Mouse (Mus musculus): ENCODE results near the gene Atp2a1. TPM values are rescaled to one million over a fixed set of nuclear protein-coding genes. Genes with fewer than 3 reads are reported as not detected.

Gene Atp2a1
- polyA plus RNA-seq, 1 experiment = 5.2 TPM

GRCm38 (mm10) chr7:126399548-126399947 lies 63.4 kb downstream of the Atp2a1 start:
- TF ChIP-seq CTCF (IDR thresholded peaks at IDR 0.05; ENCODE audit: borderline replicate concordance, control insufficient read depth, extremely low read depth, insufficient read depth, low read length, poor library complexity) = peak; percentile 69; the same call in 1 of the 2 replicates
- TF ChIP-seq POLR2A (IDR thresholded peaks at IDR 0.05; ENCODE audit: control insufficient read depth, extremely low read depth, insufficient read depth, low read length, poor library complexity) = no peak
- Histone ChIP-seq H3K4me1 (replicated peaks; ENCODE audit: control insufficient read depth, insufficient read depth, low read length) (peaks cover 4% of the 10 kb centered on the region), H3K27me3 (ENCODE audit: control insufficient read depth, insufficient read depth, low read length) (no peaks in the 10 kb centered on the region), H3K4me3 (ENCODE audit: control insufficient read depth, insufficient read depth, low read length) (no peak overlapping the region), H3K36me3 (ENCODE audit: control insufficient read depth, insufficient read depth, low read length) (no peaks in the 10 kb centered on the region), H3K27ac (ENCODE audit: control insufficient read depth, insufficient read depth, low read length) (no peak overlapping the region)
- DNase-seq = peak; percentile 88
- 5% methylated on average over 5 of the region's 5 CpGs for WGBS

- Histone ChIP-seq H3K27me3 (ENCODE audit: control insufficient read depth, insufficient read depth, low read length) (no peaks in the 10 kb centered on the region), H3K4me3 (ENCODE audit: control insufficient read depth, insufficient read depth, low read length) (no peak overlapping the region), H3K27ac (ENCODE audit: control insufficient read depth, insufficient read depth, low read length) (no peak overlapping the region), H3K36me3 (ENCODE audit: control insufficient read depth, insufficient read depth, low read length) (no peaks in the 10 kb centered on the region), H3K4me1 (replicated peaks; ENCODE audit: control insufficient read depth, insufficient read depth, low read length) (peaks cover 4% of the 10 kb centered on the region)
- no peak for DNase-seq
- TF ChIP-seq CTCF (IDR thresholded peaks at IDR 0.05; ENCODE audit: borderline replicate concordance, control insufficient read depth, extremely low read depth, insufficient read depth, low read length, poor library complexity) (no peak), POLR2A (IDR thresholded peaks at IDR 0.05; ENCODE audit: control insufficient read depth, extremely low read depth, insufficient read depth, low read length, poor library complexity) (no peak)
- 92% methylated on average over 4 of the region's 4 CpGs for WGBS
Observed at GRCm38 (mm10) chr7:126397822-126398221, 65.1 kb downstream of the Atp2a1 start.

GRCm38 (mm10) chr7:126397221-126397620 lies 65.7 kb downstream of the Atp2a1 start:
- Histone ChIP-seq H3K4me1 (replicated peaks; ENCODE audit: control insufficient read depth, insufficient read depth, low read length) (peaks cover 4% of the 10 kb centered on the region), H3K4me3 (ENCODE audit: control insufficient read depth, insufficient read depth, low read length) (no peak overlapping the region), H3K36me3 (ENCODE audit: control insufficient read depth, insufficient read depth, low read length) (no peaks in the 10 kb centered on the region), H3K27ac (ENCODE audit: control insufficient read depth, insufficient read depth, low read length) (no peak overlapping the region), H3K27me3 (ENCODE audit: control insufficient read depth, insufficient read depth, low read length) (no peaks in the 10 kb centered on the region)
- no peak for DNase-seq
- TF ChIP-seq POLR2A (IDR thresholded peaks at IDR 0.05; ENCODE audit: control insufficient read depth, extremely low read depth, insufficient read depth, low read length, poor library complexity) (no peak), CTCF (IDR thresholded peaks at IDR 0.05; ENCODE audit: borderline replicate concordance, control insufficient read depth, extremely low read depth, insufficient read depth, low read length, poor library complexity) (no peak)
- 82% methylated on average over 6 of the region's 6 CpGs for WGBS

- Histone ChIP-seq H3K4me3 (ENCODE audit: control insufficient read depth, insufficient read depth, low read length) (peak within 1 kb of the TSS; percentile 95), H3K27me3 (ENCODE audit: control insufficient read depth, insufficient read depth, low read length) (no peaks in the 10 kb centered on the region), H3K4me1 (replicated peaks; ENCODE audit: control insufficient read depth, insufficient read depth, low read length) (peaks cover 4% of the 10 kb centered on the region), H3K36me3 (ENCODE audit: control insufficient read depth, insufficient read depth, low read length) (no peaks in the 10 kb centered on the region), H3K27ac (ENCODE audit: control insufficient read depth, insufficient read depth, low read length) (no peak within 1 kb of the TSS)
- DNase-seq = peak; percentile 94
- TF ChIP-seq CTCF (IDR thresholded peaks at IDR 0.05; ENCODE audit: borderline replicate concordance, control insufficient read depth, extremely low read depth, insufficient read depth, low read length, poor library complexity) (no peak), POLR2A (IDR thresholded peaks at IDR 0.05; ENCODE audit: control insufficient read depth, extremely low read depth, insufficient read depth, low read length, poor library complexity) (0 out of 2 replicates have a peak, but pooled peaks have one; percentile 20)
- WGBS = under 1% methylated on average over 59 of the region's 59 CpGs
Observed at GRCm38 (mm10) chr7:126396298-126397119, 66.4 kb downstream of the Atp2a1 start, which contains the start of gene Nfatc2ip. Gene Nfatc2ip (minus strand): TSS chr7:126396737.

Other genes starting within 250 kb of the Atp2a1 start
- 78.1 and 82.0 TPM in 2 replicates for gene Sbk1, start 190.5 kb downstream of the Atp2a1 start, polyA plus RNA-seq (2012; rRNA removed)
- gene Lat, start 93.5 kb downstream of the Atp2a1 start, polyA plus RNA-seq (2012; rRNA removed) = 2,604 and 2,615 TPM in 2 replicates
- gene Spns1, start 85.7 kb downstream of the Atp2a1 start, polyA plus RNA-seq (2012; rRNA removed) = 457 and 489 TPM in 2 replicates
- gene Nfatc2ip, start 66.4 kb downstream of the Atp2a1 start, polyA plus RNA-seq (2012; rRNA removed) = 24.3 and 28.6 TPM in 2 replicates
- gene Cd19, start 48.2 kb downstream of the Atp2a1 start, polyA plus RNA-seq (2012; rRNA removed) = 10.8 and 11.6 TPM in 2 replicates
- gene Rabep2, start 34.3 kb downstream of the Atp2a1 start, polyA plus RNA-seq (2012; rRNA removed) = 26.1 and 27.6 TPM in 2 replicates
- 146 TPM in 2 replicates for gene Sh2b1, start 12.3 kb upstream of the Atp2a1 start, polyA plus RNA-seq (2012; rRNA removed)
- gene Tufm, start 24.3 kb upstream of the Atp2a1 start, polyA plus RNA-seq (2012; rRNA removed) = 127 and 134 TPM in 2 replicates
- 563 and 715 TPM in 2 replicates for gene Atxn2l, start 40.3 kb upstream of the Atp2a1 start, polyA plus RNA-seq (2012; rRNA removed)
- gene Eif3c, start 103.3 kb upstream of the Atp2a1 start, polyA plus RNA-seq (2012; rRNA removed) = 120 and 126 TPM in 2 replicates
- gene Apobr, start 121.8 kb upstream of the Atp2a1 start, polyA plus RNA-seq (2012; rRNA removed) = 6.8 and 7.2 TPM in 2 replicates
- gene Cln3, start 122.7 kb upstream of the Atp2a1 start, polyA plus RNA-seq (2012; rRNA removed) = 90.6 and 141 TPM in 2 replicates
- 1.8 and 3.0 TPM in 2 replicates for gene Il27, start 131.8 kb upstream of the Atp2a1 start, polyA plus RNA-seq (2012; rRNA removed)
- gene Nupr1, start 167.8 kb upstream of the Atp2a1 start, polyA plus RNA-seq (2012; rRNA removed) = 5.2 and 7.1 TPM in 2 replicates
- gene Sgf29, start 186.2 kb upstream of the Atp2a1 start, polyA plus RNA-seq (2012; rRNA removed) = 72.9 and 99.6 TPM in 2 replicates
- 8.6 and 14.8 TPM in 2 replicates for gene Sult1a1, start 213.3 kb upstream of the Atp2a1 start, polyA plus RNA-seq (2012; rRNA removed)
- gene Bola2, start 232.3 kb upstream of the Atp2a1 start, polyA plus RNA-seq (2012; rRNA removed) = 45.6 and 51.3 TPM in 2 replicates
- gene Slx1b, start 232.7 kb upstream of the Atp2a1 start, polyA plus RNA-seq (2012; rRNA removed) = 34.6 and 36.7 TPM in 2 replicates
- 2,939 and 3,162 TPM in 2 replicates for gene Coro1a, start 244.7 kb upstream of the Atp2a1 start, polyA plus RNA-seq (2012; rRNA removed)